Mouse (Mus musculus) c-Kit-positive CD71-negative TER-119-negative erythroid progenitor cells, embryonic 14.5 days (primary cell): ENCODE results near the gene Brdt.
"Not testable (repeated sequence)": the region's sequence is repeated elsewhere in the genome, so short reads cannot be mapped to it uniquely, and the experiment has no call there.

Source experiments
- DNase-seq: peaks from one replicate; pipeline ENCODE4 v3.0.0-alpha.2; 2013; ENCODE audit warnings: low read depth

Brdt gene

GRCm38 (mm10) chr5:107340404-107340803 is 9.4 kb downstream of the Brdt start:
- no peak for DNase-seq

GRCm38 (mm10) chr5:107342891-107343290 is 11.9 kb downstream of the Brdt start:
- no peak for DNase-seq

DNA sequence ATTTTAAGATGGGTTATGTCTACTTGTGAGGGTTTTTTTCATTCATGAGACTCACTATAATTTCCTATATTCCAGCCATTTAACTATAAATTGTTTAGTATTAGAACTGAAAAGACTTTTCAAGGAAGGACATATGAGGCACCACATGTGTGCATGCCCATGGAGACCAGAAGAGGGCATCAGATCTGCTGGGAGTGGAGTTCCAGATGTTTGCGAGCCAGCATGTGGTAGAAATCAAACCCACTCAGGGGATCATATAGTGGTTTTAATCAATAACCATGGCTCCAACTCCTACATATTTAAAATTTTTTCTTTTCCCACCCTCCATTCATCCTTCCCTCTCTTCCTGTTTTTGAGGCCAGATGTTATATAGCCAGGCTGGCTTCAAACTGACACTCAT is 15.3 kb downstream of the Brdt start:
- no peak for DNase-seq

GRCm38 (mm10) chr5:107352566-107352965 is 21.6 kb downstream of the Brdt start:
- DNase-seq: no peak

DNA sequence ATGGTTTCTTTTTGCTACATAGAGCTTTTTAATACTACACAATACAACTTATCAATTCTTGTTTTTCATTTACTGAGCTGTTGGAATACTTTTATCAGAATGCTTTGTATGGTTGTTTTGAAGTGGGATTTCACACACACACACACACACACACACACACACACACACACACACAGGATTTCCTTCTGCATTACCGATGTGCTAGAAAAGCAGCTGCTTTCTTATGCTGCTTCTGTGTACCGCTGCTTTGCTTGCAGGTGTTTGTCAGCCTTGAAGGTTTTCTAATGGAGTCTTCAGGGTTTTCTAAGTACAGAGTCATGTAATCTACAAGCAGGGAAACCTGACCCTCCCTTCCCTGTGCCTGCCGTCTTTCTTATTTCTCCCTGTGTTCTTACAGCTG is 23.0 kb downstream of the Brdt start:
- no peak for DNase-seq

GRCm38 (mm10) chr5:107355801-107356200 is 24.8 kb downstream of the Brdt start:
- DNase-seq: no peak

GRCm38 (mm10) chr5:107357723-107358122 is 26.8 kb downstream of the Brdt start:
- DNase-seq: no peak

- peak; percentile 71 for DNase-seq
Measured at GRCm38 (mm10) chr5:107359395-107360053, 28.6 kb downstream of the Brdt start.

DNA sequence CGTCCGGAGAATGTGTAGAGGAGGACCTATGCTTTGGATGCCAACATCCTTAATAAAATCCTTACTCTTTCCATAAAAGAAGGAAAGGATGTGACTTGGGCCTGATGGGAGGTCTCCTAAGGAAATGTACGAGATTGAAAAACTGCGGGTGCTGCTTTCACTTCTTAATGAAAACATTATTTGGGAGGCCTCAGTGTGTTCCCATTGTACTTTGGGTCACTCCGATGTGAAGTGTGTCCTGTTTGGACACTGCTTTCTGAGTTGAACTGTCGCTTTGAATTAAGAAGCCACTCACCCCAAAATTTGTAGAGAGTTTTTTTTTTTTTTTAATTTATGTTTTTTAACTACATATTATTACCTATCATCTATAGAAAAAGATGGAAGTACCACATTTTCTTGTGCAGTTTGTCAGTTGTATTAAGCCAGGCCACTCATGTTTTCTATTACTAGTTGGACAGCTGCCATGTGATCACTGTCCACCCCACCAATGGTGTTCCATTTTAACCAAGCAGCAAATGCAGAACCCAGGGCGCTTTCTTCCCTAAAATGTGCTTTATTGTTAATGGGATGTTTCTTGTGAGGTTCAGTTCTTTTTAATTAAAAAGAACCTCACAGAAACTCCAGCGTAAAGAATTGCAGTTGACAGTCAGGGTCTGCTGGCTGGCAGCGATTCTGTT is 29.2 kb downstream of the Brdt start:
- no peak for DNase-seq

DNA sequence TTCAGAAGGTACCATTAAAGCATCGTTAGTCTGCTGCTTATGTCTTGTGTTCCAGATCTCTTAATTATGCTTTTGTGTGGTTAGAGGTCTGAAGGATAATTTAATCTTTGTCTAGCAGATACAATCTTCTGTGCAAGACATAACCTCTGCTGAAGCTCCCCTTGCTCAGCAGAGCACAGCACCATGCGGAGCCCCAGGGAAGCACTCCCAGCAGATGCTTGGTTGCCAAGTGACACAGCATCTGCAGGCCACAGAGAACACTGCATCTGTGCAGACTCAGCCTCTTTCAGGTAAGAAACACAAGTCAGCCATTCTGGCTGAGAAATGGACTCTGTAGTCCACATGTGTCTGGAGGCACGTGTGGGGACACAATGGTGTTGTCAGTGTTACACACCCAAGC is 39.1 kb downstream of the Brdt start:
- no peak for DNase-seq

- DNase-seq: no peak
Measured at GRCm38 (mm10) chr5:107371335-107371734, 40.4 kb downstream of the Brdt start.

DNA sequence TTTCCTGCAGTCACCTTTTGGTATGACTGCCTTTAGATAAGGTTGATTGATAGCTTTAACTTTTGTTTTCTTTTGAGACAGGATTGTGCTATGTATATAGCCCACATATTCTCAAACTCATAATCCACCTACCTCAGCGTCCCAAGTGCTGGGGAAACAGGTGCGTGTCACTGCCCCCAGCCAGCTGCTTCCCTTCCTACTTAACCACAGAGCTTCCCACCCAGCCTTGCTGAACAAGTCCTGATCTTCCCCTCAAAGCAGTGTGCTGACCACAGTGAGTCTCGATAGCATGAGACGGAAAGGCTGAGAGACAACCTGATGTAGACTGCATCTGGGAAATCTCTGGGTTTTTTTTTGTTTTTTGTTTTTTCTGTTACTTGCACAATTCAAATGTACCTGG is 42.3 kb downstream of the Brdt start:
- DNase-seq: no peak

DNA sequence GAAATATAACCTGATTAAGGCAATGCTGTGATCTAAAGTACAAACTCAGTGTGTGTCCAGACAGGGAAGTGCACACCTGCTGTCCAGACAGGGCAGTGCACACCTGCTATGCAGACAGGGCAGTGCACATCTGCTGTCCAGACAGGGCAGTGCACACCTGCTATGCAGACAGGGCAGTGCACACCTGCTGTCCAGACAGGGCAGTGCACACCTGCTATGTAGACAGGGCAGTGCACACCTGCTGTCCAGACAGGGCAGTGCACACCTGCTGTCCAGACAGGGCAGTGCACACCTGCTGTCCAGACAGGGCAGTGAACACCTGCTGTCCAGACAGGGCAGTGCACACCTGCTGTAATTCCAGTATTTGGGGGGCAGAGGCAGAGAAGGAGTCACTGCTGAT is 55.5 kb downstream of the Brdt start:
- DNase-seq: not testable (repeated sequence)

DNA sequence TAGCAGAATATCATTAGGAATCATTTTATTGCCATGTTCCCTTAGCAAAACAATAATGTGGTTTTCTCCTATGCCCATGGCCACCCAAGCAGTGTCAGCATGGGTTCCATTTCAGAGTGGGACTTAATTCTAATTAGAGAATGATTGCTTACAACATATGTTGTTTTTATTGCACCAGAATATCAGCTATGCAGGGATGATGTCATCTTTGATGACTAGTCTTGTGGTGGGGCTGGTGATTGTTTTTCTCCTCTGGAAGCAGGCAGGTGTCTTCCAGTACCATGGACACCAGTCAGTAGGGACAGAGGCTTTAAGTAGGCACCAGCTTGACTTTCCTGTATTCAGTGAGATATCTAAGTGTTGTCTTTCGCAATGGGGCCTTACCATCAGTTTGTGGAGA is 56.8 kb downstream of the Brdt start:
- no peak for DNase-seq

DNA sequence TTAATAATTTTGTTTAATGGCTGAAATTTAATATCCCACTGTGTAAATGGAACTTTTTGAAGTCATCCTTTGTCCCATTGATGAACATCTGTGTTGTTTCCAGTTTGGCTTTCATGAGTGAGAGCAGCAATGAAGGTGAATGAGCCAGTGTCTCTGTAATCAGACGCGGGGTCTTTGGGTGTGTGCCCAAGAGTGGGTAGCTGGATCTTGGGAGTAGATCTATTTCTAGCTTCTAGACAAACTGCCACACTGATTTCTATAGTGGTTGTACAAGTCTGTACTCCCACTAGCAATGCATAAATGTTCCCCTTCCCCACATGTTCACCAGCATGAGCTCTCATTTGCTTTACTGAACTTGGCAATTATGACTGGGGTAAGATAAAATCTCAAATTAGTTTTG is 58.4 kb downstream of the Brdt start:
- no peak for DNase-seq

DNA sequence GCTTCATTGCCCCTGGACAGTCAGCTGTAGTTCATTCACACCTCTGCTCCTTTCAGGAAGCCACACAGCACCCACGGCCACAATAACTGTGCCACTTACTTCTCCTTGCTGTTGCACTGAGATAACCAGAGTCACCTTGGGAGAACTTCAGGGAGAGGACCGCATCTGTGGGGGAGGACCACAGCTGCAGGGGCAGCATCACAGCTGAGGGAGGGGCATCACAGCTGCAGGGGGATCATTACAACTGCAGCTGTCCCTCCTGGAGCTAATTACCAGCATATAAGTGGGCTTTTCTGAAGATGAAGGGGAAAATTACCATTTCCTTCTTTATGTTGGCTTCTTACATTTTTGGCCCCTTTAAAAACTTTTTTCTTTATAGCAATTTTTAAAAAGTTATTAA is 63.5 kb downstream of the Brdt start:
- DNase-seq: no peak

DNA sequence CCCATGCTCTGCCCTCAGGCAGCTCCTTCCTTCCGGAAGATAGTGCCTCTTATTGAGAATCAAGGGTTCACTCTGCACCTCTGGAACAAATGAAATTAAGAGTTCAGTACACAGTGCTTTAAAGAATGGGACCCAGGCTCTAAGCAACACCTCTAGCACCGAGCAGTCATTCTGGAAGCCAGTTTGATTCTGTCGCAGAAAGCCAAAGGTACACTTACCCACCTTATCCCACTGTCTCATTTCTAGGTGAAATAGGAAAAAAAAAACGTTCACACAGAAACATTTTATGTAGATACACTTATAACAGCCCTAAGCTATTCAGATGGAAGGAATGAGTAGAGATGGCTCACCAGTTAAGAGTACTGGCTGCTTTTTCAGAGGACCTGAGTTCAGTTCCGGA is 71.5 kb downstream of the Brdt start, which contains the start of gene Ephx4:
TSS of gene Ephx4 (plus strand) at position 301 of the 400 bp plus-strand sequence.
- no peak for DNase-seq

DNA sequence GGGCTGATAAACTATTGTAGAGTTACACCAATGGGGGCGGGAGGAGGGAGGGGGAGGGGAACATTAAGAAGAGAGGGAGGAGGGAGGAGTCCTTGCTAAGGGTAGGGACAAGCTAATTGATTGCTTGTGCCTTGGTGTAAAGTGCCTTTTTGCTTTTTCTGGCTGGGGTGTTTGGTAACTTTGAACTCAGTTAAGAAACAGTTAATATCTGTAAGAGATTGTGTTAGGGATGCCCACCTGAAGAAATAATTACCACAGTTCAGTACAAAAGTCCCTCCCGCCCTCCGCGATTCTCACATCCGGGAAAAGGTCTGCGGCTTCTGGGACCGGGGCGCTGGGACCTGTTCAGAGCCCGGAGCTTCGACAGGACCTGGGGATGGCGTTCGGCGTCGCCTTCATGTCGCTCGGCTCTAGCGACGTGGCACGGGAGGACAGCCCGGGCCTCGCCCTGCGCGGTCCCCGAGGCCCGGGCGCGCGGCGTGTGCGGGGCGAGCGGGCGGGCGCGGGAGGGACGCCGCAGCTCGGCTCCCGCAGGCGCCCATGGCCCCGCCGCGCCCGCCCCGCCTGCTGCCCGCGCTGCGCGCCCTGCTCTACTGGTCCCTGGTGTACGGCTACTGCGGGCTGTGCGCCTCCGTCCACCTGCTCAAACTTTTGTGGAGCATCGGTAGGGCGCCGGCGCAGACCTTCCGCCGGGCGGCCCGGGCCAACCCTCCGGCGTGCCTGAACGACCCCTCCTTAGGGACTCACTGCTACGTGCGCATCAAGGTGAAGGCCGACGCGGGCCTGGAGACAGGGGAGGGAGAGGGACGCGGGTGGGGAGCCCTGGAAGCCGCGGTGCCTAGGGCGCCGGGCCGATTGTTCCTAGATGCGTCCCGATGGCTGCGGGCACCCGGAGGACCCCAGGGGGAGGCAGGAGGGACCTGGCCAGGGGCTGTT is 72.3 kb downstream of the Brdt start:
- DNase-seq: no peak

DNA sequence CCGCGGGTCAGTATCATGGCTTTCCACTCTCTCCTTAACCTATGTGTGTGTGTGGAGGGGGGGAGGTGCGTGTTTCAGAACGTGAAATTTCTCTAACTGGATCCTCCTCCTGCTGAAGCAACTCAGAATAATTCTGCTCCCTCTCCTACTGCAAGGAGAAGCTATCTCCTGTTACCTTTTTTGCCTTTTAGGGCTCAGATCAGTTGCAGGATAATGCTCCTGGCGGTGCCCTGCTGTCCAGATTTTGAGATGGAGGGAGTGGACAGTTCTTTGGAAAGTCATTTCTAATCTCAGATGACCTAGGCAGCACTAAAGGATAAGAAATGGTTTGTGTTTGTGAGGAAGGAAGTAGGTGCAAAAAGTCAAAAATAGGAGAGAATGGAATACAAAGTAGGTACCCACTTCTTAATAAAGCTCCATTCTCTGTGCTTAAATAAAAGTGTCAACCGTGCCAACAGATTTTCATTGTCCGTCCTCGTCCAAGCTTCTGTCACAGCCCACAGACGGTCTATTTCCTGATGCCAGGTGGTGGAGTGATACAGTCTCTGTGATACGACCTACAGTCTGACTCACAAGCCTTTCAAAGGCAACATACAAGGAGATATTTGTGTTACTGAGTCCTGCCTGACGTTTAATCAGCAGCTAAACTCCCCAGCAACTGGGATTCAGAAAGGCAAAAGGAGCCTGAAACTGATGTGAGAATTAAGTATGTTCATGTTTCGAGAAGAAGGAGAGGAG is 73.2 kb downstream of the Brdt start:
- DNase-seq: no peak

GRCm38 (mm10) chr5:107405361-107405760 is 74.4 kb downstream of the Brdt start:
- DNase-seq: no peak

DNA sequence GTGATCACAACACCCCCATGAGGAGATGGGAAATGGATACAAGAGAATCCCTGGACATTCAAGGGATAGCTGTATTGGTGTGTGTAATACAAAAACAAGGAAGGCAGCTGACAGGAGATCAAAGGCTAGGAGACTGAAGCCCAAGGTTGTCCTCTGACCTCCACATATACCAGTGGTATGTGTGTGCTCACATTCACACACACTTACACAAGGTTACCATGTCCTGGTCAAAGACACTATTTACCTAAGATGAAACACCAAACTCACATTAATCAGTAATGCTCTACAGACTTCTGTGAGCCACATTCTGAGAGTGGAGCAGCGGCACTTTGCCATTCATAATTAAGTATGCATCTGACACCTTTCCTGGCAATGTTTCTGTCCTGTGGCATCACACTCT is 79.3 kb downstream of the Brdt start:
- no peak for DNase-seq

DNA sequence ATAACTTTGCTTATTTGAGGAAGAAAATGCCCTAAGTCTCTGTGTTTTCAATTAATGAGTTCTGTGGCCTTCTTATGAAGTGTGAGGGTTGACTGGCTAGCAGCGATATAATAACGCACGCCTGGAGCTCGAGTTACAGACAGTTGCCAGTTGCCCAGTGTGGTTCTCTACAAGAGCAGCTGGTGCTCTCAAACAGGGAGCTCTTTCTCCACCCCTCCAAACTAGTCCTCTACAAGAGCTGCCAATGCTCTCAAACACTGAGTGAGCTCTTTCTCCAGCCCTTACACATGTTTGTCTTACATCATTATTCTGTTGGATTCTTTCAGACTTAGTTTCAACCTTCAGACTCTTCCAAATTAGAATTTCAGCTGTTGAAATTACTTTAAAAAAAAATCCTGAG is 80.4 kb downstream of the Brdt start:
- DNase-seq: no peak
